Mouse (Mus musculus) heart, embryonic 14.5 days (tissue): ENCODE results near the gene Cadm2. TPM values are rescaled to one million over a fixed set of nuclear protein-coding genes. Genes with fewer than 3 reads are reported as not detected.

Experiments used
- ATAC-seq: fragments of 200-750 bp; cut with Nextera tagmentation; 2 replicates; pipeline ENCODE4 v1.8.0; 2017; ENCODE audit warnings: low read depth, moderate TSS enrichment; ENCODE audit not compliant: insufficient number of reproducible peaks, insufficient read depth, low FRiP score
- H3K27ac ChIP-seq, 2 experiments: fragments of 200-500 bp in 1 of 2; fragments of 300-500 bp in 1 of 2; sonication (generic) in 1 of 2; replicated peaks in 1 of 2; 2 replicates each; pipeline ENCODE4 v1.5.1; 2012 to 2014; ENCODE audit warnings: low read depth in 2 of 2, low read length in 2 of 2, control low read depth in 1 of 2, mild to moderate bottlenecking in 1 of 2, mixed read lengths in 1 of 2; ENCODE audit not compliant: control insufficient read depth in 1 of 2, insufficient read depth in 1 of 2
- H3K27me3 ChIP-seq: fragments of 300-500 bp; sonication (generic); 2 replicates; pipeline ENCODE4 v1.6.1; 2014; ENCODE audit warnings: mild to moderate bottlenecking, low read length, control low read depth; ENCODE audit not compliant: control insufficient read depth, insufficient read depth
- H3K36me3 ChIP-seq: fragments of 300-500 bp; sonication (generic); 2 replicates; pipeline ENCODE4 v1.6.1; 2014; ENCODE audit warnings: mild to moderate bottlenecking, control low read depth, low read length, mixed read lengths; ENCODE audit not compliant: control insufficient read depth, insufficient read depth
- H3K4me1 ChIP-seq, 2 experiments: fragments of 200-500 bp in 1 of 2; fragments of 300-500 bp in 1 of 2; sonication (generic) in 1 of 2; 2 replicates each; pipeline ENCODE4 v1.6.1; 2012 to 2014; ENCODE audit warnings: low read length in 2 of 2, control low read depth in 1 of 2, mixed read lengths in 1 of 2; ENCODE audit not compliant: control insufficient read depth in 2 of 2, insufficient read depth in 2 of 2
- H3K4me2 ChIP-seq: fragments of 300-500 bp; sonication (generic); 2 replicates; pipeline ENCODE4 v1.6.1; 2014; ENCODE audit warnings: mild to moderate bottlenecking, low read length
- H3K4me3 ChIP-seq, 2 experiments: fragments of 200-500 bp in 1 of 2; fragments of 300-500 bp in 1 of 2; sonication (generic) in 1 of 2; 2 replicates each; pipeline ENCODE4 v1.5.1; 2012 to 2014; ENCODE audit warnings: low read length in 2 of 2, mild to moderate bottlenecking in 2 of 2, control low read depth in 1 of 2, low read depth in 1 of 2, moderate library complexity in 1 of 2; ENCODE audit not compliant: control insufficient read depth in 1 of 2, insufficient read depth in 1 of 2
- H3K9ac ChIP-seq: fragments of 300-500 bp; sonication (generic); 2 replicates; pipeline ENCODE4 v1.6.1; 2014; ENCODE audit warnings: mild to moderate bottlenecking, low read length
- H3K9me3 ChIP-seq: fragments of 300-500 bp; sonication (generic); 2 replicates; pipeline ENCODE4 v1.6.1; 2016; ENCODE audit warnings: low read length, control low read depth; ENCODE audit not compliant: control insufficient read depth
- WGBS: fragments of 180-500 bp; shearing (Covaris S2); extraction: QIAGEN DNeasy Blood & Tissue Kit; methylation state at CpG from one replicate; pipeline ENCODE4 v1.1.7; 2014; 5-methylcytosine and 5-hydroxymethylcytosine counted together
- polyA plus RNA-seq: library from polyadenylated mRNA; unstranded; fragments of >200 nt; fragmentation: Nextera tagmentation; extraction: Ambion mirVana; gene quantifications from 2 replicates; pipeline ENCODE4 v1.2.1, GENCODE M21; 2014

Cadm2 gene
- polyA plus RNA-seq, 1 experiment from 2014 or later: 0.07 TPM

- ATAC-seq: no peak
- Histone ChIP-seq H3K36me3 (no peaks in the 10 kb centered on the region), H3K9ac (no peak overlapping the region), H3K9me3 (no peaks in the 10 kb centered on the region), H3K4me3 (no peak overlapping the region), H3K27me3 (no peaks in the 10 kb centered on the region), H3K4me2 (no peak overlapping the region), H3K4me1 (no peaks in the 10 kb centered on the region), H3K27ac (no peak overlapping the region)
Observed at GRCm38 (mm10) chr16:67347561-67347960, 273.1 kb downstream of the Cadm2 start.

GRCm38 (mm10) chr16:67346621-67347290 is 274.0 kb downstream of the Cadm2 start:
- no peak for ATAC-seq
- Histone ChIP-seq H3K4me3 (no peak overlapping the region), H3K9me3 (no peaks in the 10 kb centered on the region), H3K36me3 (no peaks in the 10 kb centered on the region), H3K9ac (no peak overlapping the region), H3K27ac (no peak overlapping the region), H3K27me3 (no peaks in the 10 kb centered on the region), H3K4me2 (no peak overlapping the region), H3K4me1 (no peaks in the 10 kb centered on the region)
- 69% methylated on average over 10 of the region's 10 CpGs for WGBS

GRCm38 (mm10) chr16:67344194-67344593 is 276.5 kb downstream of the Cadm2 start:
- WGBS: 59% methylated on average over 5 of the region's 5 CpGs
- Histone ChIP-seq H3K36me3 (no peaks in the 10 kb centered on the region), H3K9ac (no peak overlapping the region), H3K9me3 (no peaks in the 10 kb centered on the region), H3K4me2 (no peak overlapping the region), H3K27me3 (no peaks in the 10 kb centered on the region), H3K27ac (no peak overlapping the region), H3K4me3 (no peak overlapping the region), H3K4me1 (no peaks in the 10 kb centered on the region)
- ATAC-seq: no peak

GRCm38 (mm10) chr16:67311033-67311432 is 309.7 kb downstream of the Cadm2 start:
- 74% methylated on average over 2 of the region's 2 CpGs for WGBS
- Histone ChIP-seq H3K27ac (no peak overlapping the region), H3K4me3 (no peak overlapping the region), H3K36me3 (no peaks in the 10 kb centered on the region), H3K27me3 (no peaks in the 10 kb centered on the region), H3K9ac (no peak overlapping the region), H3K9me3 (no peaks in the 10 kb centered on the region), H3K4me2 (no peak overlapping the region), H3K4me1 (no peaks in the 10 kb centered on the region)
- no peak for ATAC-seq

- H3K36me3 ChIP-seq: no peaks in the 10 kb centered on the region
- H3K4me1 ChIP-seq: no peaks in the 10 kb centered on the region
- H3K27me3 ChIP-seq: no peaks in the 10 kb centered on the region
- no peaks in the 10 kb centered on the region for H3K9me3 ChIP-seq
- H3K4me2 ChIP-seq: no peak overlapping the region
- H3K27ac ChIP-seq: no peak overlapping the region
- 81% methylated on average over 3 of the region's 3 CpGs for WGBS
- H3K4me3 ChIP-seq: no peak overlapping the region
- no peak for ATAC-seq
- H3K9ac ChIP-seq: no peak overlapping the region
Observed at GRCm38 (mm10) chr16:67284664-67285063, 336.0 kb downstream of the Cadm2 start.

GRCm38 (mm10) chr16:67243598-67243997 is 377.1 kb downstream of the Cadm2 start:
- Histone ChIP-seq H3K27ac (no peak overlapping the region), H3K4me2 (no peak overlapping the region), H3K27me3 (no peaks in the 10 kb centered on the region), H3K4me1 (no peaks in the 10 kb centered on the region), H3K4me3 (no peak overlapping the region), H3K9me3 (no peaks in the 10 kb centered on the region), H3K36me3 (no peaks in the 10 kb centered on the region), H3K9ac (no peak overlapping the region)
- ATAC-seq: no peak
- 77% methylated on average over 5 of the region's 5 CpGs for WGBS

- Histone ChIP-seq H3K27ac (no peak overlapping the region), H3K36me3 (no peaks in the 10 kb centered on the region), H3K4me2 (no peak overlapping the region), H3K27me3 (no peaks in the 10 kb centered on the region), H3K9ac (no peak overlapping the region), H3K9me3 (no peaks in the 10 kb centered on the region), H3K4me3 (no peak overlapping the region), H3K4me1 (no peaks in the 10 kb centered on the region)
- no peak for ATAC-seq
- WGBS: 23% methylated on average over 1 of the region's 1 CpGs
Observed at GRCm38 (mm10) chr16:67234862-67235261, 385.8 kb downstream of the Cadm2 start.

GRCm38 (mm10) chr16:67226696-67227095 is 394.0 kb downstream of the Cadm2 start:
- 85% methylated on average over 1 of the region's 1 CpGs for WGBS
- Histone ChIP-seq H3K4me2 (no peak overlapping the region), H3K27ac (no peak overlapping the region), H3K9me3 (no peaks in the 10 kb centered on the region), H3K27me3 (no peaks in the 10 kb centered on the region), H3K9ac (no peak overlapping the region), H3K36me3 (no peaks in the 10 kb centered on the region), H3K4me3 (no peak overlapping the region), H3K4me1 (no peaks in the 10 kb centered on the region)
- ATAC-seq: no peak
